Mouse (Mus musculus) hindbrain, embryonic 10.5 days (tissue): Measurements from ENCODE around the gene Ap2a1. TPM values are rescaled to one million over a fixed set of nuclear protein-coding genes. Genes with fewer than 3 reads are reported as not detected.

Source experiments
- DNase-seq: peaks from one replicate; pipeline ENCODE4 v3.0.0-alpha.2; 2017; ENCODE audit warnings: low spot score
- H3K27ac ChIP-seq: fragments of 300-500 bp; sonication (generic); 2 replicates; pipeline ENCODE4 v1.5.1; 2016; ENCODE audit warnings: mild to moderate bottlenecking, moderate library complexity
- H3K27me3 ChIP-seq: fragments of 300-500 bp; sonication (generic); 2 replicates; pipeline ENCODE4 v1.6.1; 2016; ENCODE audit warnings: mild to moderate bottlenecking; ENCODE audit not compliant: poor library complexity, insufficient read depth, severe bottlenecking
- H3K36me3 ChIP-seq: fragments of 300-500 bp; sonication (generic); 2 replicates; pipeline ENCODE4 v1.6.1; 2016; ENCODE audit warnings: mild to moderate bottlenecking, moderate library complexity
- H3K4me1 ChIP-seq: fragments of 300-500 bp; sonication (generic); replicated peaks from 2 replicates; pipeline ENCODE4 v1.6.1; 2016; ENCODE audit warnings: mild to moderate bottlenecking
- H3K4me3 ChIP-seq: fragments of 300-500 bp; sonication (generic); 2 replicates; pipeline ENCODE4 v1.5.1; 2016; ENCODE audit warnings: mild to moderate bottlenecking, moderate library complexity
- H3K9me3 ChIP-seq: fragments of 300-500 bp; sonication (generic); 2 replicates; pipeline ENCODE4 v1.6.1; 2016; ENCODE audit warnings: mild to moderate bottlenecking, moderate library complexity
- WGBS: fragments of 180-500 bp; shearing (Covaris S2); methylation state at CpG from one replicate; pipeline ENCODE4 v1.1.7; 2016; 5-methylcytosine and 5-hydroxymethylcytosine counted together
- polyA plus RNA-seq: library from polyadenylated mRNA; unstranded; fragments of >200 nt; fragmentation: Nextera tagmentation; extraction: Ambion mirVana; gene quantifications from 2 replicates; pipeline ENCODE4 v1.2.1, GENCODE M21; 2016

Ap2a1 gene
- 80.7 and 93.1 TPM in 2 replicates for polyA plus RNA-seq

GRCm38 (mm10) chr7:44929204-44930151, at the start of gene Ap2a1:
TSS of gene Ap2a1 (minus strand) at chr7:44929496.
- Histone ChIP-seq H3K27me3 (no peaks in the 10 kb centered on the region), H3K4me3 (peak within 1 kb of the TSS; percentile 94), H3K9me3 (no peaks in the 10 kb centered on the region), H3K36me3 (peaks cover 25% of the 10 kb centered on the region), H3K27ac (peak within 1 kb of the TSS; percentile 91), H3K4me1 (peaks cover 29% of the 10 kb centered on the region)
- under 1% methylated on average over 84 of the region's 84 CpGs for WGBS
- peak; percentile 100 for DNase-seq

GRCm38 (mm10) chr7:44978300-44978699, 49.0 kb upstream of the Ap2a1 start:
- peaks cover 82% of the 10 kb centered on the region for H3K36me3 ChIP-seq

GRCm38 (mm10) chr7:44975117-44975419, 45.8 kb upstream of the Ap2a1 start:
- peak; percentile 17 for DNase-seq
- Histone ChIP-seq H3K27me3 (no peaks in the 10 kb centered on the region), H3K27ac (peak overlapping the region; percentile 75), H3K4me3 (peak overlapping the region; percentile 61; the same call in 1 of the 2 replicates), H3K9me3 (no peaks in the 10 kb centered on the region), H3K4me1 (peaks cover 46% of the 10 kb centered on the region), H3K36me3 (peaks cover 51% of the 10 kb centered on the region)
- WGBS, result 25% methylated on average over 6 of the region's 6 CpGs

More at GRCm38 (mm10) chr7:44978300-44978699, 49.0 kb upstream of the Ap2a1 start:
- Histone ChIP-seq H3K4me3 (no peak overlapping the region), H3K9me3 (no peaks in the 10 kb centered on the region), H3K4me1 (peaks cover 26% of the 10 kb centered on the region), H3K27me3 (no peaks in the 10 kb centered on the region), H3K27ac (no peak overlapping the region)
- 93% methylated on average over 3 of the region's 3 CpGs for WGBS
- no peak for DNase-seq

- Histone ChIP-seq H3K4me3 (peak within 1 kb of the TSS; percentile 61), H3K4me1 (peaks cover 51% of the 10 kb centered on the region), H3K27me3 (no peaks in the 10 kb centered on the region), H3K27ac (peak within 1 kb of the TSS; percentile 91), H3K9me3 (no peaks in the 10 kb centered on the region), H3K36me3 (peaks cover 46% of the 10 kb centered on the region)
- WGBS, result 1% methylated on average over 22 of the region's 22 CpGs
- peak; percentile 84 for DNase-seq
Observed at GRCm38 (mm10) chr7:44974383-44975116, 45.3 kb upstream of the Ap2a1 start, which contains the start of gene Cpt1c. TSS of gene Cpt1c (minus strand) at chr7:44974851.

GRCm38 (mm10) chr7:44973415-44974130, 44.3 kb upstream of the Ap2a1 start:
- DNase-seq, result peak; percentile 25
- no peaks in the 10 kb centered on the region for H3K9me3 ChIP-seq
- H3K36me3 ChIP-seq, result peaks cover 36% of the 10 kb centered on the region
- peaks cover 52% of the 10 kb centered on the region for H3K4me1 ChIP-seq
- peak overlapping the region; percentile 91 for H3K27ac ChIP-seq
- 41% methylated on average over 14 of the region's 14 CpGs for WGBS
- H3K4me3 ChIP-seq, result peak overlapping the region; percentile 61
- no peaks in the 10 kb centered on the region for H3K27me3 ChIP-seq

- 77% methylated on average over 7 of the region's 7 CpGs for WGBS
- peak overlapping the region; percentile 67 for H3K4me3 ChIP-seq
- peaks cover 26% of the 10 kb centered on the region for H3K36me3 ChIP-seq
- H3K27ac ChIP-seq, result peak overlapping the region; percentile 93
- H3K4me1 ChIP-seq, result peaks cover 52% of the 10 kb centered on the region
- no peaks in the 10 kb centered on the region for H3K9me3 ChIP-seq
- no peak for DNase-seq
- H3K27me3 ChIP-seq, result no peaks in the 10 kb centered on the region
Observed at GRCm38 (mm10) chr7:44971142-44971541, 41.8 kb upstream of the Ap2a1 start.

- Histone ChIP-seq H3K9me3 (no peaks in the 10 kb centered on the region), H3K4me1 (peaks cover 48% of the 10 kb centered on the region), H3K4me3 (peak overlapping the region; percentile 67), H3K36me3 (peaks cover 26% of the 10 kb centered on the region), H3K27ac (peak overlapping the region; percentile 93), H3K27me3 (no peaks in the 10 kb centered on the region)
- WGBS, result under 1% methylated on average over 36 of the region's 36 CpGs
- DNase-seq, result peak; percentile 95
Observed at GRCm38 (mm10) chr7:44970231-44970691, 41.0 kb upstream of the Ap2a1 start.

GRCm38 (mm10) chr7:44966638-44967037, 37.3 kb upstream of the Ap2a1 start:
- Histone ChIP-seq H3K27me3 (no peaks in the 10 kb centered on the region), H3K4me3 (no peak overlapping the region), H3K27ac (no peak overlapping the region), H3K36me3 (peaks cover 52% of the 10 kb centered on the region), H3K9me3 (no peaks in the 10 kb centered on the region), H3K4me1 (peaks cover 22% of the 10 kb centered on the region)
- 77% methylated on average over 15 of the region's 15 CpGs for WGBS
- DNase-seq, result no peak

- Histone ChIP-seq H3K27me3 (no peaks in the 10 kb centered on the region), H3K9me3 (no peaks in the 10 kb centered on the region), H3K27ac (no peak overlapping the region), H3K4me3 (no peak overlapping the region), H3K4me1 (peaks cover 15% of the 10 kb centered on the region), H3K36me3 (peaks cover 59% of the 10 kb centered on the region)
- 83% methylated on average over 7 of the region's 7 CpGs for WGBS
- DNase-seq, result no peak
Observed at GRCm38 (mm10) chr7:44965975-44966374, 36.7 kb upstream of the Ap2a1 start.

GRCm38 (mm10) chr7:44964990-44965389, 35.7 kb upstream of the Ap2a1 start:
- peaks cover 5% of the 10 kb centered on the region; the same call in 1 of the 2 replicates for H3K4me1 ChIP-seq
- WGBS, result 93% methylated on average over 13 of the region's 13 CpGs

GRCm38 (mm10) chr7:44962831-44963230, 33.5 kb upstream of the Ap2a1 start:
- no peak for DNase-seq
- no peaks in the 10 kb centered on the region for H3K9me3 ChIP-seq
- no peaks in the 10 kb centered on the region for H3K27me3 ChIP-seq
- H3K36me3 ChIP-seq, result peaks cover 79% of the 10 kb centered on the region
- H3K27ac ChIP-seq, result no peak overlapping the region
- 92% methylated on average over 5 of the region's 5 CpGs for WGBS
- H3K4me3 ChIP-seq, result no peak overlapping the region
- 0 out of 2 replicates have a peak, but pooled peaks cover under 1% of the 10 kb centered on the region for H3K4me1 ChIP-seq

More at GRCm38 (mm10) chr7:44964990-44965389, 35.7 kb upstream of the Ap2a1 start:
- no peak for DNase-seq
- H3K4me3 ChIP-seq, result no peak overlapping the region
- H3K36me3 ChIP-seq, result peaks cover 69% of the 10 kb centered on the region
- H3K27me3 ChIP-seq, result no peaks in the 10 kb centered on the region
- no peaks in the 10 kb centered on the region for H3K9me3 ChIP-seq
- no peak overlapping the region for H3K27ac ChIP-seq

GRCm38 (mm10) chr7:44962337-44962736, 33.0 kb upstream of the Ap2a1 start:
- Histone ChIP-seq H3K36me3 (peaks cover 77% of the 10 kb centered on the region), H3K9me3 (no peaks in the 10 kb centered on the region), H3K27me3 (no peaks in the 10 kb centered on the region), H3K4me1 (peaks cover 5% of the 10 kb centered on the region; the same call in 1 of the 2 replicates), H3K4me3 (no peak overlapping the region), H3K27ac (peak overlapping the region; percentile 17; the same call in 1 of the 2 replicates)
- 83% methylated on average over 8 of the region's 8 CpGs for WGBS
- DNase-seq, result no peak
